Mouse (Mus musculus) left cerebral cortex, postnatal 25 days (tissue): ENCODE results near the gene Tnfsf10. TPM values are rescaled to one million over a fixed set of nuclear protein-coding genes. Genes with fewer than 3 reads are reported as not detected.
A peak's percentile ranks its signal among the peaks of the same experiment; 100 is the strongest.

ENCODE experiments used
- DNase-seq, 2 experiments: peaks; one replicate each; pipeline ENCODE4 v3.0.0; 2022; ENCODE audit warnings: low spot score in 2 of 2, mixed read lengths in 1 of 2
- intact Hi-C: fragments of 180-260 bp; cut with DNase I; formaldehyde crosslinking; loops from one replicate; pipeline ENCODE4 v1.15.1; 2025
- total RNA-seq, 2 experiments: library from RNA; stranded (reverse); gene quantifications; 2 replicates each; pipeline ENCODE4 v1.2.3; 2021

Tnfsf10 gene
- total RNA-seq, 2 experiments from 2014 or later, result 1.2 to 1.5 TPM

- intact Hi-C loops, result no loop called here
- DNase-seq, result no peak
Observed at GRCm38 (mm10) chr3:27359100-27359720, 42.4 kb downstream of the Tnfsf10 start.

DNA sequence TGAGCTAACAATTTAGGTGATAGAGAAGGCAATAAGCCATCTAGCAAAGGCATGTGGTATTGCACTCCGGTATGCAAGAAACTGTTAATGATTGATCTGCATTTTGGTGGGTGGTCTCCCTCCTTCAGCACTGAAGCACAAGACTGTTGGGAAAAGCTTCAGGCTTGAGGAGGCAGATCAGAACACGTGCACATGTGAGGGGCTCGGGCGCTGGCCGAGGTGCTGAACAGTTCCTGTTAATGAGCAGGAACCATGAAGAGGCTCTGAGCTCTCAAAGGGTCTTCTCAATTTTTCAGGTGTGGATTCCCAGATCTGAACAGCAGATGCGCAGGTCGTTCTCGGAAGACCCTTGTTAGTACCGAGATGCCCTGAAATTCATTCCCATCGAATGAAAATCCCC, 53.3 kb downstream of the Tnfsf10 start:
- DNase-seq, result no peak
- intact Hi-C loops, result no loop called here

DNA sequence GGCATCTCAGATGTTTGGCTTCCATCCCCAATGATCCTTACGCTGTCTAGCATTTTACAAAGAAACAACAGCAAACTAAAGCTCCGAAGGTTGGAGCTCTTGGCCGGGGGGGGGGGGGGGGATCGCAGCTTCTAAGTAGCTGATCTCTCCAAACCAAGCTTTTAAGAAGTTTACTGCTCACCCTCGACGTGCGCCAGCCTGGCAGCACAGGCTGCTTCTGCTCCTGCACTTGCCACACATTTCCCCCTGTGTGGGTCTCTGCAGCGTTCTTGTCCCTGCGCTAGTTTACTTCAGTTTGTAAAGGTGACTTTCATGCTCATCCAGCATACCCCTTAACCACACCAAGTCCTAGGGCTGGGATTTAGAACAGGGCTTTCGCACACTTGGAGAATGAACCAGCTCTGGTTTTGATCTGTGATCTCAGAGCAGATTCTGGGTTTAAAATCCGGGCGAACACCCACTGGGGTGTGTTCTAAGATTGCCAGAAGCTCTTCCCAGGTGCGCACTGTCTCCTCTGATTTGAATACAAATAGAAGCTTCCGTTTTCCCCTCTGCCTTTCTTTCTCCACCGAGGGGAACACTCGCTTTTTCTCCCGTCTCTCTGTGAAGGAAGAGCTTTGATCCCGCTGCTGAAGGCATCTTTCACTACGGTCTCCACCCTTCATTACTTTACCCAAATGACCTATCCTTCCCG, 53.9 kb downstream of the Tnfsf10 start:
- DNase-seq, result no peak
- intact Hi-C loops, result no loop called here

DNA sequence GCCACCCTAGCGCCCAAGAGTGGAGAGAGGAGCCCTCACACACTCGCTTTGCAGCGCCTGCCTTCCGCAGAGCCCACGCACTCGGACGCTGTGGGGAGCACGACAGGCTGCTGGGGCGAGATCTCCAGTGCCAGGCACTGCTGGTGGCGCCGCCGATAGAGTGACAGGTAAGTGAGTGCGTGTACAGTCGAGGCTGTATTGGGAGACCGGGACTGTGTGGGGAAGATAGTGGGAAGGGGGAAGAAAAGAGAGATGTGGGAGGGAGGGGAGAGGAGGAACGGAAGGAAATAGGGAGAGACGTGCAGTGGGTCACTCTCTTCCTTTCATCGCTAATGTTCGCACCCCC, 54.4 kb downstream of the Tnfsf10 start, which contains the start of gene Ghsr:
TSS of gene Ghsr (plus strand) at position 76 of the 346 bp plus-strand sequence.
- intact Hi-C loops, result no loop called here
- peak in 1 of 2 experiments; percentile 2 for DNase-seq

DNA sequence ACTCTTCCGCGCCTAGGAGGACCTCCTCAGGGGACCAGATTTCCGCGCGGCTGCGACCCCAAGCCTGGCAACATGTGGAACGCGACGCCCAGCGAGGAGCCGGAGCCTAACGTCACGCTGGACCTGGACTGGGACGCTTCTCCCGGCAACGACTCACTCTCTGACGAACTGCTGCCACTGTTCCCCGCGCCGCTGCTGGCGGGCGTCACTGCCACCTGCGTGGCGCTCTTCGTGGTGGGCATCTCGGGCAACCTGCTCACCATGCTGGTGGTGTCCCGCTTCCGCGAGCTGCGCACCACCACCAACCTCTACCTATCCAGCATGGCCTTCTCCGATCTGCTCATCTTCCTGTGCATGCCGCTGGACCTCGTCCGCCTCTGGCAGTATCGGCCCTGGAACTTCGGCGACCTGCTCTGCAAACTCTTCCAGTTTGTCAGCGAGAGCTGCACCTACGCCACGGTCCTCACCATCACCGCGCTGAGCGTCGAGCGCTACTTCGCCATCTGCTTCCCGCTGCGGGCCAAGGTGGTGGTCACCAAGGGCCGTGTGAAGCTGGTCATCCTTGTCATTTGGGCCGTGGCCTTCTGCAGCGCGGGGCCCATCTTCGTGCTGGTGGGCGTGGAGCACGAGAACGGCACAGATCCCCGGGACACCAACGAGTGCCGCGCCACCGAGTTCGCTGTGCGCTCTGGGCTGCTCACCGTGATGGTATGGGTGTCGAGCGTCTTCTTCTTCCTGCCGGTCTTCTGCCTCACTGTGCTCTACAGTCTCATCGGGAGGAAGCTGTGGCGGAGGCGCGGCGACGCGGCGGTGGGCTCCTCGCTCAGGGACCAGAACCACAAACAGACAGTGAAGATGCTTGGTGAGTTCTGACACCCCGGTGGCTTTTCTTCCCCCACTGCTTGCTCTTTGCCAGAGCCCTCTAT, 55.2 kb downstream of the Tnfsf10 start:
- DNase-seq, result peak in 1 of 2 experiments; percentile 6
- intact Hi-C loops, result no loop called here

DNA sequence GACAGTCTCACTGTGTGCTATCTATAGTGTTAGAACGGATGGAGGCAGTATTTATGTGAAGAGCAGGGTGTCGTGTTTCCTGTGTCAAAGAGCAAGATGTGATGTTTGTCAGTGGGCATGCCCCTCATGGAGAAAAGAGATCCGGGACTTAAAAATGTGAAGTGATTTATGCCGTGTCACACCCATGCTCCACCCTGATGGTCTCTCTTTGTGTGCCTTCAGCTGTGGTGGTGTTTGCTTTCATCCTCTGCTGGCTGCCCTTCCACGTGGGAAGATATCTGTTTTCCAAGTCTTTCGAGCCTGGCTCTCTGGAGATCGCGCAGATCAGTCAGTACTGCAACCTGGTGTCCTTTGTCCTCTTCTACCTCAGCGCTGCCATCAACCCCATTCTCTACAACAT, 57.6 kb downstream of the Tnfsf10 start:
- DNase-seq, result no peak
- intact Hi-C loops, result no loop called here

- intact Hi-C loops, result no loop called here
- DNase-seq, result no peak
Observed at GRCm38 (mm10) chr3:27377935-27378334, 61.1 kb downstream of the Tnfsf10 start.

GRCm38 (mm10) chr3:27384836-27385235, 68.0 kb downstream of the Tnfsf10 start:
- DNase-seq, result no peak
- intact Hi-C loops, result no loop called here

- intact Hi-C loops, result no loop called here
- DNase-seq, result no peak
Observed at GRCm38 (mm10) chr3:27389923-27390322, 73.1 kb downstream of the Tnfsf10 start.

Other genes with a start within 250 kb of the Tnfsf10 start
- gene Ect2, start 163.2 kb upstream of the Tnfsf10 start, total RNA-seq, result 1 to 10 TPM; 1.1 to 1.3 TPM
- 100 to 1,000 TPM; 117 to 127 TPM for gene Nceh1, start 134.1 kb upstream of the Tnfsf10 start, total RNA-seq
- gene Ghsr, start 54.3 kb downstream of the Tnfsf10 start, total RNA-seq, result under 1 TPM; 0.09 to 0.14 TPM